Mouse (Mus musculus): ENCODE measurements around the gene Psg25. TPM values are rescaled to one million over a fixed set of nuclear protein-coding genes. Genes with fewer than 3 reads are reported as not detected.
"Not testable (repeated sequence)": the region's sequence is repeated elsewhere in the genome, so short reads cannot be mapped to it uniquely, and the experiment has no call there.

Gene Psg25
- not detected in 2 replicates for polyA plus RNA-seq (2012; rRNA removed)

DNA sequence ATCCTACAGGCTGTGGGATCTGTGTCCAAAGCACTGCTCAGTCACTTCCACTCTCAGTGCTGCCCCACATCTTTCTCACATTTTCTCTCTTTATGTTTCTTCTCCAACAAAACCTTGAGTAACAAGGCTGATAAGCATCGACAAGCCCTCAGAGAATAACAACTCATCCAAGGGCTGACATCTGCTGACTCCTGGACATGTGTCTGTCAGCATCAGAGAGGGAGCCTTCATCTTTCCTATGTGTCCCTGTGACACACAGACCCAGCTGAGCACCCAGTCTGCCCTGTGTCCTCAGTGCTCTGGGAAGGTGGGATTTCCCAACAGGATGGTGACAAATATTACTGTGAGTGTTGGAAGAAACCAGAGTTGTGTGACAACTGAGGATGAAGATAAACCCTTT, at the start of gene Psg25:
TSS of gene Psg25 (minus strand) at position 101 of the 400 bp plus-strand sequence.
- no peak within 1 kb of the TSS for H3K4me3 ChIP-seq (ENCODE audit: insufficient read depth, low read length)
- H3K27ac ChIP-seq (ENCODE audit: insufficient read depth, low read length): no peak within 1 kb of the TSS
- no peak for TF ChIP-seq CTCF (IDR thresholded peaks at IDR 0.05; ENCODE audit: extremely low read depth, insufficient read depth, low read length)
- TF ChIP-seq POLR2A (IDR thresholded peaks at IDR 0.05; ENCODE audit: extremely low read depth, insufficient read depth, low read length): no peak
- H3K4me1 ChIP-seq (ENCODE audit: control insufficient read depth, insufficient read depth, low read length): no peaks in the 10 kb centered on the region

- Histone ChIP-seq H3K4me1 (ENCODE audit: control insufficient read depth, insufficient read depth, low read length) (no peaks in the 10 kb centered on the region), H3K4me3 (ENCODE audit: insufficient read depth, low read length) (no peak within 1 kb of the TSS), H3K27ac (ENCODE audit: insufficient read depth, low read length) (no peak within 1 kb of the TSS)
- TF ChIP-seq POLR2A (IDR thresholded peaks at IDR 0.05; ENCODE audit: extremely low read depth, insufficient read depth, low read length) (no peak), CTCF (IDR thresholded peaks at IDR 0.05; ENCODE audit: extremely low read depth, insufficient read depth, low read length) (no peak)
These were observed 35.1 kb upstream of the Psg25 start, which contains the start of gene Psg27 for GRCm38 (mm10) chr7:18567205-18567604. Gene Psg27 (minus strand): TSS chr7:18567305.

- Histone ChIP-seq H3K4me3 (ENCODE audit: insufficient read depth, low read length) (no peak overlapping the region), H3K27ac (ENCODE audit: insufficient read depth, low read length) (no peak overlapping the region), H3K4me1 (ENCODE audit: control insufficient read depth, insufficient read depth, low read length) (no peaks in the 10 kb centered on the region)
- TF ChIP-seq CTCF (IDR thresholded peaks at IDR 0.05; ENCODE audit: extremely low read depth, insufficient read depth, low read length) (no peak), POLR2A (IDR thresholded peaks at IDR 0.05; ENCODE audit: extremely low read depth, insufficient read depth, low read length) (no peak)
These were observed 27.8 kb upstream of the Psg25 start for GRCm38 (mm10) chr7:18559850-18560249.

DNA sequence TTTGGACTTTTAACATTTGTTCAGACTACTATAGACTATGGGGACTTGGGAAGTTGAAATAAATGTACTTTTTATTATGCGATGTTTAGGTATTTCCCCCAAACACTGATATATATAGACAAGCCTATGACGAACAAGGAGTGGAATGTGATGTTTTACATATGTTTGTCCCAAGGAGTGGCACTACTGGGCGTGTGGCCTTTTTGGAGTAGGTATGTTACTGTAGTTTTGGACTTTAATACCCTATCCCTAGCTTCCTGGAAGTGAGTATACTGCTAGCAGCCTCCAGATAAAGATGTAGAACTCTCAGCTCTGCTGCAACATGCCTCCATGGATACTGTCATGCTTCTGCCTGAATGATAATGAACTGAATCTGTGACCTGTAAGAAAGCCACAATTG, 23.7 kb upstream of the Psg25 start:
- H3K4me3 ChIP-seq (ENCODE audit: insufficient read depth, low read length); H3K4me1 ChIP-seq (ENCODE audit: control insufficient read depth, insufficient read depth, low read length); H3K27ac ChIP-seq (ENCODE audit: insufficient read depth, low read length): not testable (repeated sequence)

- no peak for TF ChIP-seq POLR2A (IDR thresholded peaks at IDR 0.05; ENCODE audit: extremely low read depth, insufficient read depth, low read length)
- no peak for TF ChIP-seq CTCF (IDR thresholded peaks at IDR 0.05; ENCODE audit: extremely low read depth, insufficient read depth, low read length)
- Histone ChIP-seq H3K4me3 (ENCODE audit: insufficient read depth, low read length) (no peak overlapping the region), H3K27ac (ENCODE audit: insufficient read depth, low read length) (no peak overlapping the region), H3K4me1 (ENCODE audit: control insufficient read depth, insufficient read depth, low read length) (no peaks in the 10 kb centered on the region)
These were observed 1.4 kb upstream of the Psg25 start for GRCm38 (mm10) chr7:18533420-18533819.

DNA sequence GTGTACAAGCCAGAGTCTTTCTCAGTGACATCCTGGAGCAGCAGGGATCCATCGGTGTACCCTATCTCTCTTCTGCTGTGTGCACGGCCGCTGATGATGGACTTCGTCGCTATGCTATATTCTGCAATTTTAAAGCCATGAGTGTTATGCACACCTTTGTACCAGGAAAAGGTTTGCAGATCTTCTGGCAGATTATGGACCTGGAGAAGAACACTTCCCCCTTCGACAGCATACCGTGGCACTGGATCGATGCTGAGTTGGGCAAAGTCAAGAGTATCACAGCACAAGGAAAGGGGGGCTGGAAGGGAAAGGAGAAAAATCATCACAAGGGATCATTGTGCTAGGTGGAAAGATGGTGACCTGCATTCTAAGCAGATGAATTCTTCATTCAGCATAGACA, 7.4 kb downstream of the Psg25 start:
- Histone ChIP-seq H3K27ac (ENCODE audit: insufficient read depth, low read length) (no peak overlapping the region), H3K4me1 (ENCODE audit: control insufficient read depth, insufficient read depth, low read length) (no peaks in the 10 kb centered on the region), H3K4me3 (ENCODE audit: insufficient read depth, low read length) (no peak overlapping the region)
- TF ChIP-seq CTCF (IDR thresholded peaks at IDR 0.05; ENCODE audit: extremely low read depth, insufficient read depth, low read length) (no peak), POLR2A (IDR thresholded peaks at IDR 0.05; ENCODE audit: extremely low read depth, insufficient read depth, low read length) (no peak)

DNA sequence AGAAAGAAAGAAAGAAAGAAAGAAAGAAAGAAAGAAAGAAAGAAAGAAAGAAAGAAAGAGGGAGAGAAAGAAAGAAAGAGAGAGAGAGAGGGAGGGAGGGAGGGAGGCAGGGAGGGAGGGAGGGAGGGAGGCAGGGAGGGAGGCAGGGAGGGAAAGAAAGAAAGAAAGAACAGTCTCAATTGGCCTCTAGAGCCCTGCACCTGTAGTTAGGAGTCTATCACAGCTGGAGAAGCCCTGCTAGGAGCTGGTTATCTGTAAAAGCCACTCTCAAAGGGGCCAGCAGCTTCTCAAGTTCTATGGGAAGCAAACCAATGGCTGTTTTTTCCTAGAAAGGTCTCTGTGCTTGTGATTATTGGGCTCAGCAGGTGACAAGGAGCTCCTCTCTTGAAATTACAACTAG, 19.2 kb downstream of the Psg25 start:
- H3K4me1 ChIP-seq (ENCODE audit: control insufficient read depth, insufficient read depth, low read length); H3K4me3 ChIP-seq (ENCODE audit: insufficient read depth, low read length); H3K27ac ChIP-seq (ENCODE audit: insufficient read depth, low read length): not testable (repeated sequence)

DNA sequence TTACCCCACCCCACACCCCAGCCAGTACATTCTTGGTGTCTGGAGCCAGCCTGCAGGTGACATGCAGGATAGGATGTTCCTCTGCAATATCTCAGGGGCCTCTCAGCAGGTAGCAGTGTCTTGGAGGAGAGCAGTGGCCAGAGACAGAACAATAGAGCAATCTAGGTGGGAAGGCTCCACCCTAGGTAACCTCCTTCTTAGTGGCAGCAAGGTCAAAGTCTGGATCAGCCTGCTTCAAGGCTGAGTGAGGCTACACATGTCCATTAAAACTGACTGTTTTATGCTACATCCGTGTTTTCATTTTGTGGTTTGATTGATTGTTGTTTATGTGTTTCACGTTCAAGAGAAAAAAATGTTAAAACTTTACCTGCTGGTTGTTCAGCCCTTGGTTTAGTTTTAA, 19.7 kb downstream of the Psg25 start:
- not testable (repeated sequence) for H3K27ac ChIP-seq (ENCODE audit: insufficient read depth, low read length); H3K4me1 ChIP-seq (ENCODE audit: control insufficient read depth, insufficient read depth, low read length); H3K4me3 ChIP-seq (ENCODE audit: insufficient read depth, low read length)

DNA sequence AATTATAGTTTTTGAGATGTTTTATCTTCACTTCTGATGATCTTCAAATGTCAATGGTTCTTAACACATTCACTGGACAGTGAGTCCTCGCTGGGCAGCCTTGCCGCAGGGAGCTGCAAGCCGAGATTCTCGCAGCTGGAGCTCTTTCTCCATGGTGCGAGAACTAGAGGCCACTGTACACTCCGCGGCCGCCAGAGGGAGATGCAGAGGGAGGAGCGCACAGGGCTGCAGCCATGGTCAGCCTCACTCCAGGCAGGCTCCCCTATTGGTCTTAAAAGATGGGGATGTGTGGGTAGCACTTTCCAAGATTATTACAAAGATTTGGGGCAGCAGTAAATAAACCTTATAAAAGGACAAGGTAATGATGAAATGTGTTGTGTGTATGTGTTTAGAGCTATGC, 20.6 kb downstream of the Psg25 start:
- Histone ChIP-seq H3K27ac (ENCODE audit: insufficient read depth, low read length) (no peak overlapping the region), H3K4me3 (ENCODE audit: insufficient read depth, low read length) (no peak overlapping the region), H3K4me1 (ENCODE audit: control insufficient read depth, insufficient read depth, low read length) (no peaks in the 10 kb centered on the region)
- no peak for TF ChIP-seq CTCF (IDR thresholded peaks at IDR 0.05; ENCODE audit: extremely low read depth, insufficient read depth, low read length)
- TF ChIP-seq POLR2A (IDR thresholded peaks at IDR 0.05; ENCODE audit: extremely low read depth, insufficient read depth, low read length): no peak

- TF ChIP-seq CTCF (IDR thresholded peaks at IDR 0.05; ENCODE audit: extremely low read depth, insufficient read depth, low read length) (no peak), POLR2A (IDR thresholded peaks at IDR 0.05; ENCODE audit: extremely low read depth, insufficient read depth, low read length) (no peak)
- Histone ChIP-seq H3K4me1 (ENCODE audit: control insufficient read depth, insufficient read depth, low read length) (no peaks in the 10 kb centered on the region), H3K27ac (ENCODE audit: insufficient read depth, low read length) (no peak within 1 kb of the TSS), H3K4me3 (ENCODE audit: insufficient read depth, low read length) (no peak within 1 kb of the TSS)
These were observed 48.0 kb downstream of the Psg25 start, which contains the start of gene Psg26 for GRCm38 (mm10) chr7:18484077-18484476. Gene Psg26 (minus strand): TSS chr7:18484177.

Other genes starting within 250 kb of the Psg25 start
- gene Psg18, start 177.3 kb downstream of the Psg25 start, polyA plus RNA-seq (2012; rRNA removed): not detected in 2 replicates
- gene Psg28, start 100.2 kb downstream of the Psg25 start, polyA plus RNA-seq (2012; rRNA removed): not detected in 2 replicates
- not detected in 2 replicates for gene Psg26, start 48.1 kb downstream of the Psg25 start, polyA plus RNA-seq (2012; rRNA removed)
- gene Psg27, start 35.0 kb upstream of the Psg25 start, polyA plus RNA-seq (2012; rRNA removed): not detected in 2 replicates
- not detected in 2 replicates for gene Psg23, start 84.2 kb upstream of the Psg25 start, polyA plus RNA-seq (2012; rRNA removed)
- gene Psg21, start 124.5 kb upstream of the Psg25 start, polyA plus RNA-seq (2012; rRNA removed): not detected in 2 replicates
- not detected in 2 replicates for gene Psg20, start 153.9 kb upstream of the Psg25 start, polyA plus RNA-seq (2012; rRNA removed)
- gene Psg22, start 185.8 kb upstream of the Psg25 start, polyA plus RNA-seq (2012; rRNA removed): not detected in 2 replicates

Measured in cortical plate, adult 2 months (tissue).